Mouse (Mus musculus) frontal cortex, postnatal 10 days (tissue): ENCODE measurements at regions not wholly inside any gene's neighbourhood (a gene's known extent, or its start where the extent isn't known, plus 50 kb on each side); places are given as distances from the start of the nearest gene placed in this dataset.

Experiments used
- DNase-seq, 2 experiments: peaks; one replicate each; pipeline ENCODE4 v3.0.0; 2022; ENCODE audit warnings: low spot score in 2 of 2, mixed read lengths in 1 of 2

DNA sequence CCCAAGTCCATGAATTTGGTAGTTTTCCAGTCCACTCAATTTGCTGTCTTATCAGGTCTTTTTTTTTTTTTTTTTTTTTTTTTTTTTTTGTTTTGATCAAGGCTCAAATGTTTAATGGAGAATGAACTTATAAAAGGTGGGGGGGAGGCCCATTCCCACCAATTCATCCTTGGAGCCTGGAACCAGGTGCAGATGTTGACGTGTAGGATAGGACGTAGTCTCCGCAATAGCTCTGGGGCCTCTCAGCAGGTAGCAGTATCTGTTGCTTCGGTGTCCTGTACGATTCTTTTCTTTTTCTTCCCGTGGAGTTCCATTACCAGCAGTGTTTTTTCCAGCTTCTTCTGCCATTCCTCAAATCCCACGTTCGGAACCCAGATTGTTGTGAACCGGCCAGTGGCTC lies 1296.3 kb upstream of the Ppp6c start:
- no peak for DNase-seq

DNA sequence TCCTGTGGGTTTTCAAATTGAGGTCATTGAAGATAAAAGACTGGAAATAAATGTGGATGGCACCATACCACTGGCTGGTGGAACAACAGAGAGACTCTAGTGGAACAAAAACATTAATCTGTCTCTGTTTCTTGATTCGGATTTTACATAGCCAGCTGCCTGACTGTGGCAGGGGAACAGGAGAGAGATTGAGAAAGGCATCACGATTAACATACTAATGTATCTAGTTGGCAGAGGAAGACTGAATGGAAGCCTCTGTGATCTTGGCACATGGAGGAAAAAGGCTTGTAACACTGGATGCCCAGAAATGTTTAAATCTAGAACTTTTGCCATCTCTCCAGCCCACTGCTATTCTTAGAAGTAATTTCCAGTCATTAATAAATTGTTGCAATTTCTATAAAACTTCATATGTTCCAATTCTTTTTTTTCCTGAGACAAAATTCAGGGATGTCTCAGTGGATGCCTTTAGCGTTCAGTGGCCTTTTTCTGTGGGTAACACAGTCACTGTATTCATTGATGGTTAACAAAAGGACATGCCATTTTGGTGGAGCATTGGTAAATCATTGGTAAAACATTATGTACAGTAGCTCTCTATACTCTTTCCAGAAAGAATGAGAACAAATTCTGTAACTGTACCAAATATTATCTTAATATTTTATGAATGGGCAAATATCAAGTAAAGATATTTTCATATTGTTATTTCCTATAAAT lies 1284.5 kb upstream of the Ppp6c start:
- DNase-seq, result peak in 1 of 2 experiments; percentile 7

DNA sequence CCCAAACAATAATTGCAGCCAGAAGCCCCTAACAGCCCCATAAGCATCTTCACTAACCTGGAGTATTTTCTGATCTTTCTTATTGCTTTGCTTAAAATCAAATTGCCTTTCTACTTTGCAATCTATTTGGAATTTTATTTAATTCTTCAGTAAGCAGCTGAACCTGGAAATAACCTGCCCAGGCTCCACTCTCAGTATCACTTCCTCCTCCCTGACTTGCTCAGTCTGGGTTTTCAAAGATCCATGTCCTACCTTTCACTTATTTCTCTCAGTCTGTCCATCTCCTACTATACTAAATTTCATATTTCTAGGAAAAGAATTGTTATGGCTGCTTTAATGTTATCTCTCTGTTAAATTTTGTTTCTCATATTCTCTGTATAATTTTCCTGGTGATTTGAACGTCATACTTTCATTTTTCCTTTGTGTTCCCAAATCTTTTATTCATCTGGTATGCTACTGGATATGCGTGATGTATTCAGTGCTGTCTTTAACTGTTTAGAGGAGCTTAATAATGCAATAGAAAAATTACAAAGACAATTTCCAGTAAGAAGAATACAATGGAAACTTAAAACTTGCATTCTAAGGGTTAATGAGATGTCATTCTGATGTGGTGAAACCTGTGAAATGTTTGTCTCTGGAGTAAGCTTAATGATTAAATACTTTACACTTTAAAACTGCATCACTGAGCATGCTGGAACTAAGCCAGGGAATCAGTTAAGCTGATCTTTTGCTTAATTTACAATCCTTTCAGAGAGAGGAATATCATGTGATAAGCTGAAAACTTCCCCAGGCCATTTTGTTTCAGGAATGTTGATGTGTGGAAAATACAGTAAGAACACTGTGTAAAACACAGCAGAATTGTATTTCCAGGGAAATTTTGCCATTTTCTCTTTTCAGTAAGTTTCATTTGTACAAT lies 1252.8 kb upstream of the Ppp6c start:
- DNase-seq, result no peak

DNA sequence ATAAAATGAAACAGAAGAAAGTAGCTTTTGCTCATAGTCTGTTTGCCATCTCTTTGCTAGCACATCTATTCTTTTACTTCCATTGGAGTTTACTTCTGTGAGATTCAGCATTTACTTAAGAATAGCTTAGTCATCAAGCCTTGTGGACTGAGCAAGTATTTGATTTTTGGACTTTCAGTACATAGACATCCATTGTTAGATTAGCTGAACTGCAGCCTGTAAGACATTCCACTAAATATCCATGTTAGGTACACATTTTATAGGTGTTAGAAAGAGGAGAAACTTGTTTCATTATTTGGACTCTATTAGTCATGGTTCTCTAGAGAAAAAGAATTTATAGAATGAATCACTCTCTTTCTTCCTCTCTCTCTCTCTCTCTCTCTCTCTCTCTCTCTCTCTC lies 1251.2 kb upstream of the Ppp6c start:
- no peak for DNase-seq

DNA sequence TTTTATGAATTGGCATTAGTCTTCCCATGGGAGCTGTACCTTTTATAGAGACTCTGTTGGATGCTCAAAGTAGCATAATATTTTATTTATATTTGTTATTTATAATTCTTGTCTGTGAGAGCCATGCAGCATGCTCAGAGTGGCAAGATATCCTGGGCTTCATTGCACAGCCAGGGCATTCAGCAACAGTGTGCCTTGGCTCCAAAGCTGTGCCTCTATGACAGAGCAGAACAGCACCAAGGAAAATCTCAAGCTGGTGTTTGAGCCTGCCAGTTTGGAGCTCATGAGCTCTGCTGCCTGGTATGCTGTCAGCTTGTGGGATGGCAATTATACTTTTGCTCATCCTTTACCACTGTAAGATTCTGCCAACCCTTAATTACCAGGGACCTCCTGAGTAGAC lies 1230.1 kb upstream of the Ppp6c start:
- no peak for DNase-seq

DNA sequence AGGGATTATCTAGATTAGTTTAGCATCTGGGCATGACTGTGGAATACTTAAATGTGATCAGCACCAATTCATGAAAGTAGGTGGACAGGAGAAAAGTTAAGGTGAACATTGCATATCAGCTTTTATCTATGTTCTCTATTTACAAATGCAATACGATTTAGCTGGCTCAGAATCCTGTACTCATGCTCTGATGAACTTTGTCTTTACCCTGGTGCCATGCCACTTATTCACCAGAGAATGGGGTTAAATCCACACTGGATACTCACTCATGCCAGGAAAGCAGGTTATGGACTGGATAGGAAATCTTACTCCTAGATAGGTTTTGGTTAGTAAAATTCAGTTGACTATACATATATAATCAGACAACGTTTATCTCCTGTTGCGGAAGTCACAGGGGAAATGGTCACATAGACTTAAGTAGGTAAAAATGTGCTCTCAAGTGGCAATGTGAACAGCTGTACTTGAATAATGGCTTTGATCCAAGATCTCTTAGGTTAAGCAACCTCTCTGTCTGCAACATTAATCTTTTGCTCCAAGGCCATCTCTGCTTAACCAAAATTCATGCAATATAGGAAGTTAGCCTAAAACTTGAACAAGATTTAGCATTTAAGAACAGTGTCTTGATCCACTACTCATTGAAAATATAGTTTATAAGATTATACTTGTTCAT lies 1206.7 kb upstream of the Ppp6c start:
- DNase-seq, result no peak

DNA sequence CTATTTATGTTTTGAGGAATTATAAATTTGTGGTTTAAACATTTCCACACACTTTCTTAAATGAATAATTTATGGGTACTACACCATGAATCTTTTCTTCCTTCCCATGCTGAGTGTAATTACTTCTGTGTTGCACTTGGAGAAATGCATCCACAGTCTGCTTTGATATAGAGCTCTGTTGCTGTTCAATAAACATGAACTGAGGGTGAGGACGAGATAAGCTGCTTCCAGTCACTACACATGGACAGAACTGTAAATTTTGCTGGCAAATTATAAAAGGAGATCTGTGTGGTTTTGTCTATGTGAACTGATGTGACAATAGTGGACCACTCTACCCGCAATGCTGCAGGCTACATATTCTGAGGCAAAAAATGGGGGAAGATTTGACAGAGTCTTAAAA lies 1205.1 kb upstream of the Ppp6c start:
- no peak for DNase-seq

DNA sequence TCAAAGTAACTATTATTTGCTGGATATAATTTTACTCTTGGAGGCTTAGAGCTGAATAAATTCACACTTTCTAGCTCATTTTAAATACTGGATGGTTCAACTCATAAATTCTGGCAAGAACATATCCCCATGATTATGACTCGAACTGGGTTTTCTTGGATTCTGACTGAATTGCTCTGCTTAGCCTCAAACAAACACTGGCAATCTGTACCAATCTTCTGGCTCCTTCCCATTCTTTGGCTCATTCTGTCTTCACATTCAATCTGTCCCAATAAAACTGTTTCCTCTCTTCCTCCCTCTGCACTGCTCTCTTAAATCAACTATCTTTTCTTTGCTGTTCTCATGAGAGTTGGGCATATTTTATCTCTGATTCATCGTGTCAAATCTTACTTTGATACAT lies 1176.2 kb upstream of the Ppp6c start:
- no peak for DNase-seq
